Mouse (Mus musculus): ENCODE measurements around the gene Nlrc5. TPM values are rescaled to one million over a fixed set of nuclear protein-coding genes. Genes with fewer than 3 reads are reported as not detected.

The Nlrc5 gene
- total and polyA plus RNA-seq, 3 experiments, result 0.03 TPM; not detected in 2

DNA sequence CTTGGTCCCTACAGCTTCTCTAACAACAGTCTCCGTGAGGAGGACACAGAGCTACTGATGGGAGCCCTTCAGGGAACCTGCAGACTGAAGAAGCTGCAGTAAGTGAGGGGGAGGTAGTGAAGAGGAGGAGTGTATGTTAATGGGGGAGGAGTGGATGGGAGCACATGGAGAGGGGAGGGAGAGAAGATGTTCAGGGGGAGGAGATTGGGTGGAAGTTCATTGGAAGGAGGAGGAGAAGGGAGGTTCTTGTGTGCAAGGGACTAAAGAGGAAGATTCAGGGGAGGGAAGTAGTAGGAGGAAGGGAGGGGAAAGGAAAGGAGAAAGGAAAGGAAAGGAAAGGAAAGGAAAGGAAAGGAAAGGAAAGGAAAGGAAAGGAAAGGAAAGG is 82.0 kb downstream of the Nlrc5 start:
- H3K4me1 ChIP-seq (ENCODE audit: control insufficient read depth in 1 of 2, insufficient read depth in 2 of 2, low read length in 2 of 2), result no peaks in the 10 kb centered on the region; a peak in 1 of 4 replicates
- peak; percentile 24 for DNase-seq (ENCODE audit: low read depth, low spot score)
- no peak for TF ChIP-seq CHD2 (IDR thresholded peaks at IDR 0.05; ENCODE audit: low read length)
- TF ChIP-seq UBTF (IDR thresholded peaks at IDR 0.05; ENCODE audit: borderline replicate concordance, insufficient read depth, low read depth, low read length), result no peak
- TF ChIP-seq TCF12 (IDR thresholded peaks at IDR 0.05; ENCODE audit: low read depth, low read length), result no peak
- no peak for TF ChIP-seq MXI1 (IDR thresholded peaks at IDR 0.05; ENCODE audit: low read depth, low read length)
- no peak for TF ChIP-seq HCFC1 (IDR thresholded peaks at IDR 0.05; ENCODE audit: low read depth, low read length)
- TF ChIP-seq MYB (IDR thresholded peaks at IDR 0.05; ENCODE audit: low read depth, low read length), result no peak
- no peak for TF ChIP-seq POLR2A (IDR thresholded peaks at IDR 0.05; ENCODE audit: control insufficient read depth in 1 of 2, insufficient read depth in 1 of 2, low read depth in 1 of 2, low read length in 2 of 2, poor library complexity in 1 of 2)
- no peak for TF ChIP-seq ZKSCAN1 (IDR thresholded peaks at IDR 0.05; ENCODE audit: low read depth, low read length)
- TF ChIP-seq RCOR1 (IDR thresholded peaks at IDR 0.05; ENCODE audit: low read depth, low read length), result no peak
- TF ChIP-seq JUND (IDR thresholded peaks at IDR 0.05; ENCODE audit: low read depth, low read length), result no peak
- TF ChIP-seq TAL1 (IDR thresholded peaks at IDR 0.05; ENCODE audit: low read length), result no peak
- no peak for TF ChIP-seq E2F4 (IDR thresholded peaks at IDR 0.05; ENCODE audit: borderline replicate concordance, low read depth, low read length)
- no peak for TF ChIP-seq BHLHE40 (IDR thresholded peaks at IDR 0.05; ENCODE audit: borderline replicate concordance, low read depth, low read length)
- TF ChIP-seq KAT2A (conservative IDR thresholded peaks at IDR 0.05; ENCODE audit: low read depth, low read length), result no peak
- TF ChIP-seq MEF2A (IDR thresholded peaks at IDR 0.05; ENCODE audit: extremely low read depth, insufficient replicate concordance, low read depth, low read length, poor library complexity, severe bottlenecking), result no peak
- no peak for TF ChIP-seq USF1 (IDR thresholded peaks at IDR 0.05; ENCODE audit: low read depth, low read length)
- H3K79me2 ChIP-seq (ENCODE audit: control insufficient read depth, insufficient read depth, low read length, poor library complexity), result no peaks in the 10 kb centered on the region
- H3K9ac ChIP-seq (ENCODE audit: control insufficient read depth, low read depth, low read length, poor library complexity, severe bottlenecking), result no peak overlapping the region
- H3K9me3 ChIP-seq (replicated peaks; ENCODE audit: insufficient read depth, low read length), result no peaks in the 10 kb centered on the region
- H3K36me3 ChIP-seq (ENCODE audit: control insufficient read depth in 1 of 2, insufficient read depth in 2 of 2, low read length in 2 of 2), result no peaks in the 10 kb centered on the region
- H3K4me3 ChIP-seq (ENCODE audit: control insufficient read depth in 1 of 2, insufficient read depth in 1 of 2, low read depth in 2 of 2, low read length in 2 of 2), result no peak overlapping the region
- no peak overlapping the region for H3K27ac ChIP-seq (ENCODE audit: control insufficient read depth, low read depth, low read length)
- H3K27me3 ChIP-seq (ENCODE audit: control insufficient read depth in 1 of 2, insufficient read depth in 2 of 2, low read length in 2 of 2), result peaks cover 3 to 13% of the 10 kb centered on the region in 2 experiments; a peak in 3 of 4 replicates

DNA sequence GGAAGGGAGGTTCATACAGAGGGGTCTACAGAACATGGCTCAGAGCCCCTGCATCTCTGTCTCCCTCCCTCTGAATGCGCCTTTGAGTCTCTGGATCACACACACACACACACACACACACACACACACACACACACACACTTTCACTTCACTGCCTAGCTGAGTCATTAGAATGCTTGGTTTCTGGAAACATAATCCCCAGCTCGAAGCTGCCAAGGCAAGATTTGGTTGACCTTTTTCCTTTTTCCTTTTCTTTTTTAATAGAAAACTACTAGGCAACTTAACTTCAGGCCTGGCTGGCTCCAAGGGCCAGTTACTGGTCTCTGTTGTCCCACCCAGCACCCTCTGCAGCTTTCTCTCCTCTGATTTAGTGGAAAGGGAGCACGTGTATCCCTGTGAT is 82.6 kb downstream of the Nlrc5 start:
- no peak overlapping the region for H3K27ac ChIP-seq (ENCODE audit: control insufficient read depth, low read depth, low read length)
- no peaks in the 10 kb centered on the region; a peak in 1 of 4 replicates for H3K4me1 ChIP-seq (ENCODE audit: control insufficient read depth in 1 of 2, insufficient read depth in 2 of 2, low read length in 2 of 2)
- H3K4me3 ChIP-seq (ENCODE audit: control insufficient read depth in 1 of 2, insufficient read depth in 1 of 2, low read depth in 2 of 2, low read length in 2 of 2), result no peak overlapping the region
- no peaks in the 10 kb centered on the region for H3K9me3 ChIP-seq (replicated peaks; ENCODE audit: insufficient read depth, low read length)
- H3K79me2 ChIP-seq (ENCODE audit: control insufficient read depth, insufficient read depth, low read length, poor library complexity), result no peaks in the 10 kb centered on the region
- H3K36me3 ChIP-seq (ENCODE audit: control insufficient read depth in 1 of 2, insufficient read depth in 2 of 2, low read length in 2 of 2), result no peaks in the 10 kb centered on the region
- TF ChIP-seq MXI1 (IDR thresholded peaks at IDR 0.05; ENCODE audit: low read depth, low read length) (no peak), KAT2A (conservative IDR thresholded peaks at IDR 0.05; ENCODE audit: low read depth, low read length) (no peak), POLR2A (IDR thresholded peaks at IDR 0.05; ENCODE audit: control insufficient read depth in 1 of 2, insufficient read depth in 1 of 2, low read depth in 1 of 2, low read length in 2 of 2, poor library complexity in 1 of 2) (no peak), MAFK (IDR thresholded peaks at IDR 0.05; ENCODE audit: borderline replicate concordance, low read depth, low read length) (no peak), ZC3H11A (IDR thresholded peaks at IDR 0.05; ENCODE audit: low read depth, low read length) (no peak), CHD2 (IDR thresholded peaks at IDR 0.05; ENCODE audit: low read length) (no peak), JUND (IDR thresholded peaks at IDR 0.05; ENCODE audit: low read depth, low read length) (no peak), CTCF (IDR thresholded peaks at IDR 0.05 in 2 of 3, conservative IDR thresholded peaks at IDR 0.05 in 1 of 3; ENCODE audit: control insufficient read depth in 1 of 3, insufficient read depth in 1 of 3, low read depth in 2 of 3, low read length in 3 of 3, poor library complexity in 1 of 3, severe bottlenecking in 1 of 3) (no peak), USF1 (IDR thresholded peaks at IDR 0.05; ENCODE audit: low read depth, low read length) (no peak), MAZ (IDR thresholded peaks at IDR 0.05; ENCODE audit: low read depth, low read length) (no peak), CHD1 (IDR thresholded peaks at IDR 0.05; ENCODE audit: low read depth, low read length) (no peak), SIN3A (IDR thresholded peaks at IDR 0.05; ENCODE audit: low read length) (no peak), ZMIZ1 (IDR thresholded peaks at IDR 0.05; ENCODE audit: low read depth, low read length) (no peak), MEF2A (IDR thresholded peaks at IDR 0.05; ENCODE audit: extremely low read depth, insufficient replicate concordance, low read depth, low read length, poor library complexity, severe bottlenecking) (no peak), TCF12 (IDR thresholded peaks at IDR 0.05; ENCODE audit: low read depth, low read length) (no peak), MAX (IDR thresholded peaks at IDR 0.05; ENCODE audit: low read length) (no peak), GATA1 (IDR thresholded peaks at IDR 0.05; ENCODE audit: low read depth, low read length) (no peak), RAD21 (IDR thresholded peaks at IDR 0.05; ENCODE audit: low read depth, low read length) (no peak), ZKSCAN1 (IDR thresholded peaks at IDR 0.05; ENCODE audit: low read depth, low read length) (no peak)
- peaks cover 3 to 13% of the 10 kb centered on the region in 2 experiments; a peak in 3 of 4 replicates for H3K27me3 ChIP-seq (ENCODE audit: control insufficient read depth in 1 of 2, insufficient read depth in 2 of 2, low read length in 2 of 2)
- no peak for DNase-seq (ENCODE audit: low read depth, low spot score)
- no peak overlapping the region for H3K9ac ChIP-seq (ENCODE audit: control insufficient read depth, low read depth, low read length, poor library complexity, severe bottlenecking)
